Mouse (Mus musculus): ENCODE measurements around the gene Gm28897. TPM values are rescaled to one million over a fixed set of nuclear protein-coding genes. Genes with fewer than 3 reads are reported as not detected.
"Not testable (repeated sequence)": the region's sequence is repeated elsewhere in the genome, so short reads cannot be mapped to it uniquely, and the experiment has no call there.

Gene Gm28897
- total RNA-seq (2014; rRNA removed) = not detected in 2 replicates
- polyA plus RNA-seq (2015; fragmentation: Nextera tagmentation; extraction: Ambion mirVana) = not detected in 2 replicates

DNA sequence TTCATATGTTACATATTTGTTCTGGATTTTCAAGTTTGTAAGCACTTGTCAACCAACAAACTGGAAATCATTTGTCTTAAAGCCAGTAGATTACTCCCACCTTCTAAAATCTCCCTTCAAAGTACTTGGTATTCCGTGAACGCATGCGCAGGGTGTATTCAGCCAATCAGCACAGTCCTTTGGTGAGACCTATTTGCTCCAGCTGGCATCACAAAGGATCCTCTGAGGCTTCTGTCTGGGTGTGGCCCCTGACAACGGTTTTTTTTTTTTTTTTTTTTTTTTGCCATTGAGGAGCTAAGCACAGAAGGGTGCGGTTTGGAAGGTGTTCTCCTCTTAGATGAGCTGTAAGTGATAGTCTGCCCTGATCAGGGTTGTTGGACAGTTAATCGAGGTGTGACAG is at the start of gene Gm28897:
Gene Gm28897 (plus strand): TSS at position 301 of the 400 bp plus-strand sequence.
- DNase-seq (ENCODE audit: low spot score); H3K9me3 ChIP-seq (ENCODE audit: low read length); H3K4me2 ChIP-seq (ENCODE audit: low read depth, low read length, poor library complexity, severe bottlenecking); H3K4me1 ChIP-seq (ENCODE audit: insufficient read depth, low read length); H3K36me3 ChIP-seq (ENCODE audit: insufficient read depth, low read length); H3K27ac ChIP-seq (ENCODE audit: low read depth, low read length); H3K4me3 ChIP-seq (ENCODE audit: low read depth, low read length); H3K27me3 ChIP-seq (ENCODE audit: insufficient read depth, low read length); ATAC-seq (ENCODE audit: low FRiP score); H3K9ac ChIP-seq (replicated peaks; ENCODE audit: low read length, poor library complexity, severe bottlenecking): not testable (repeated sequence)
- no CpG with 5 or more reads among the region's 6 CpGs for WGBS
